Mouse (Mus musculus) megakaryocyte, embryonic 14.5 days (primary cell): ENCODE results near the gene Nid1.

Experiments
- FLI1 ChIP-seq: IDR thresholded peaks from 2 replicates; pipeline ENCODE4 v1.6.1; 2012; ENCODE audit warnings: low read length, inconsistent platforms, mixed read lengths
- GATA1 ChIP-seq: IDR thresholded peaks from 3 replicates; pipeline ENCODE4 v1.6.1; 2012; ENCODE audit warnings: mixed read lengths, low read length, inconsistent platforms, borderline replicate concordance

- TF ChIP-seq FLI1, result no peak
- TF ChIP-seq GATA1, result no peak
Observed at GRCm38 (mm10) chr13:13460521-13461138, 23.3 kb downstream of the Nid1 start.
